Mouse (Mus musculus) heart, embryonic 12.5 days (tissue): ENCODE data around the gene Ski. TPM values are rescaled to one million over a fixed set of nuclear protein-coding genes. Genes with fewer than 3 reads are reported as not detected.
A peak's percentile ranks its signal among the peaks of the same experiment; 100 is the strongest.

Experiments used
- ATAC-seq: fragments of 200-750 bp; cut with Nextera tagmentation; 2 replicates; pipeline ENCODE4 v1.8.0; 2017; ENCODE audit warnings: moderate TSS enrichment, moderate library complexity; ENCODE audit not compliant: insufficient number of reproducible peaks, low FRiP score
- H3K27ac ChIP-seq: fragments of 300-500 bp; sonication (generic); 2 replicates; pipeline ENCODE4 v1.5.1; 2016; ENCODE audit warnings: mild to moderate bottlenecking, moderate library complexity; ENCODE audit not compliant: poor library complexity, severe bottlenecking
- H3K27me3 ChIP-seq: fragments of 300-500 bp; sonication (generic); replicated peaks from 2 replicates; pipeline ENCODE4 v1.6.1; 2016; ENCODE audit warnings: mild to moderate bottlenecking, moderate library complexity
- H3K36me3 ChIP-seq: fragments of 300-500 bp; sonication (generic); 2 replicates; pipeline ENCODE4 v1.6.1; 2016; ENCODE audit warnings: mild to moderate bottlenecking, moderate library complexity
- H3K4me1 ChIP-seq: fragments of 300-500 bp; sonication (generic); replicated peaks from 2 replicates; pipeline ENCODE4 v1.6.1; 2016; ENCODE audit warnings: mild to moderate bottlenecking
- H3K4me2 ChIP-seq: fragments of 300-500 bp; sonication (generic); 2 replicates; pipeline ENCODE4 v1.6.1; 2016; ENCODE audit warnings: mild to moderate bottlenecking, moderate library complexity
- H3K4me3 ChIP-seq: fragments of 300-500 bp; sonication (generic); 2 replicates; pipeline ENCODE4 v1.5.1; 2016; ENCODE audit warnings: mild to moderate bottlenecking
- H3K9ac ChIP-seq: fragments of 300-500 bp; sonication (generic); 2 replicates; pipeline ENCODE4 v1.6.1; 2016; ENCODE audit warnings: mild to moderate bottlenecking, moderate library complexity
- H3K9me3 ChIP-seq: fragments of 300-500 bp; sonication (generic); replicated peaks from 2 replicates; pipeline ENCODE4 v1.6.1; 2016; ENCODE audit warnings: mild to moderate bottlenecking, moderate library complexity
- WGBS: fragments of 180-500 bp; shearing (Covaris S2); methylation state at CpG from one replicate; pipeline ENCODE4 v1.1.7; 2016; 5-methylcytosine and 5-hydroxymethylcytosine counted together
- polyA plus RNA-seq: library from polyadenylated mRNA; unstranded; fragments of >200 nt; fragmentation: Nextera tagmentation; extraction: Ambion mirVana; gene quantifications from 2 replicates; pipeline ENCODE4 v1.2.1, GENCODE M21; 2016

The Ski gene
- polyA plus RNA-seq, 1 experiment from 2014 or later, result 11.9 TPM

GRCm38 (mm10) chr4:155118278-155118677 is 104.1 kb downstream of the Ski start:
- Histone ChIP-seq H3K27ac (no peak overlapping the region), H3K9me3 (peaks cover 14% of the 10 kb centered on the region), H3K4me2 (no peak overlapping the region), H3K27me3 (no peaks in the 10 kb centered on the region), H3K9ac (no peak overlapping the region), H3K36me3 (peaks cover 8% of the 10 kb centered on the region; the same call in 1 of the 2 replicates), H3K4me1 (peaks cover 45% of the 10 kb centered on the region), H3K4me3 (no peak overlapping the region)
- no peak for ATAC-seq
- WGBS, result 95% methylated on average over 10 of the region's 10 CpGs

- Histone ChIP-seq H3K4me2 (no peak overlapping the region), H3K4me1 (peaks cover 38% of the 10 kb centered on the region), H3K9me3 (peaks cover 14% of the 10 kb centered on the region), H3K4me3 (no peak overlapping the region), H3K9ac (no peak overlapping the region), H3K27ac (no peak overlapping the region), H3K27me3 (no peaks in the 10 kb centered on the region), H3K36me3 (peaks cover 8% of the 10 kb centered on the region; the same call in 1 of the 2 replicates)
- peak; percentile 29; the same call in 1 of the 2 replicates for ATAC-seq
- 73% methylated on average over 6 of the region's 6 CpGs for WGBS
Measured at GRCm38 (mm10) chr4:155117396-155117978, 104.9 kb downstream of the Ski start.

- H3K9me3 ChIP-seq, result peaks cover 14% of the 10 kb centered on the region
Measured at GRCm38 (mm10) chr4:155116607-155117006, 105.8 kb downstream of the Ski start.

GRCm38 (mm10) chr4:155113766-155114410 is 108.5 kb downstream of the Ski start:
- Histone ChIP-seq H3K4me1 (peaks cover 15% of the 10 kb centered on the region), H3K4me2 (no peak overlapping the region), H3K4me3 (no peak overlapping the region), H3K27ac (no peak overlapping the region), H3K9me3 (peaks cover 14% of the 10 kb centered on the region), H3K27me3 (no peaks in the 10 kb centered on the region), H3K36me3 (peaks cover 8% of the 10 kb centered on the region; the same call in 1 of the 2 replicates), H3K9ac (no peak overlapping the region)
- WGBS, result 66% methylated on average over 8 of the region's 8 CpGs
- ATAC-seq, result no peak

More at GRCm38 (mm10) chr4:155116607-155117006, 105.8 kb downstream of the Ski start:
- WGBS, result 74% methylated on average over 4 of the region's 4 CpGs
- H3K4me1 ChIP-seq, result peaks cover 31% of the 10 kb centered on the region
- no peak overlapping the region for H3K4me2 ChIP-seq
- peaks cover 8% of the 10 kb centered on the region; the same call in 1 of the 2 replicates for H3K36me3 ChIP-seq
- no peak overlapping the region for H3K9ac ChIP-seq
- no peak overlapping the region for H3K4me3 ChIP-seq
- no peak overlapping the region for H3K27ac ChIP-seq
- no peak for ATAC-seq
- no peaks in the 10 kb centered on the region for H3K27me3 ChIP-seq

- Histone ChIP-seq H3K27me3 (no peaks in the 10 kb centered on the region), H3K36me3 (no peaks in the 10 kb centered on the region), H3K4me3 (no peak overlapping the region), H3K4me1 (peaks cover 9% of the 10 kb centered on the region), H3K4me2 (no peak overlapping the region), H3K27ac (no peak overlapping the region), H3K9ac (no peak overlapping the region), H3K9me3 (no peaks in the 10 kb centered on the region)
- WGBS, result 71% methylated on average over 5 of the region's 5 CpGs
- ATAC-seq, result no peak
Measured at GRCm38 (mm10) chr4:155109471-155109870, 112.9 kb downstream of the Ski start.

- Histone ChIP-seq H3K4me2 (no peak overlapping the region), H3K27ac (no peak overlapping the region), H3K27me3 (no peaks in the 10 kb centered on the region), H3K4me1 (no peaks in the 10 kb centered on the region), H3K4me3 (no peak overlapping the region), H3K9me3 (no peaks in the 10 kb centered on the region), H3K36me3 (no peaks in the 10 kb centered on the region), H3K9ac (no peak overlapping the region)
- 70% methylated on average over 4 of the region's 4 CpGs for WGBS
- ATAC-seq, result no peak
Measured at GRCm38 (mm10) chr4:155107886-155108285, 114.5 kb downstream of the Ski start.

Other genes starting within 250 kb of the Ski start
- gene Plch2, start 165.8 kb downstream of the Ski start, polyA plus RNA-seq, result 0.09 and 0.38 TPM in 2 replicates
- 15.3 and 15.9 TPM in 2 replicates for gene Pex10, start 155.6 kb downstream of the Ski start, polyA plus RNA-seq
- 136 and 144 TPM in 2 replicates for gene Rer1, start 136.2 kb downstream of the Ski start, polyA plus RNA-seq
- gene Morn1, start 136.0 kb downstream of the Ski start, polyA plus RNA-seq, result 3.1 and 3.9 TPM in 2 replicates
- 61.0 and 65.1 TPM in 2 replicates for gene Faap20, start 27.2 kb upstream of the Ski start, polyA plus RNA-seq
- 6.9 and 8.3 TPM in 2 replicates for gene Prkcz, start 138.8 kb upstream of the Ski start, polyA plus RNA-seq
- gene Gabrd, start 175.5 kb upstream of the Ski start, polyA plus RNA-seq, result not detected in 2 replicates
- gene Cfap74, start 186.6 kb upstream of the Ski start, polyA plus RNA-seq, result 0.87 and 1.3 TPM in 2 replicates
- gene Tmem52, start 246.5 kb upstream of the Ski start, polyA plus RNA-seq, result not detected in 2 replicates